Mouse (Mus musculus): Measurements from ENCODE around the gene Cpne2. TPM values are rescaled to one million over a fixed set of nuclear protein-coding genes. Genes with fewer than 3 reads are reported as not detected.

Gene Cpne2
- total RNA-seq (2021): 10 to 100 TPM; 40.0 to 42.4 TPM

GRCm38 (mm10) chr8:94532873-94533671, at the start of gene Cpne2:
Gene Cpne2 (plus strand): TSS chr8:94532990.
- peak; percentile 42 for DNase-seq (ENCODE audit: extremely low spot score in 1 of 2, low spot score in 1 of 2)

- DNase-seq (ENCODE audit: extremely low spot score in 1 of 2, low spot score in 1 of 2): no peak
Measured at GRCm38 (mm10) chr8:94485288-94485687, 47.5 kb upstream of the Cpne2 start.

GRCm38 (mm10) chr8:94485882-94486281, 46.9 kb upstream of the Cpne2 start:
- peak in 1 of 2 experiments; percentile 61 for DNase-seq (ENCODE audit: extremely low spot score in 1 of 2, low spot score in 1 of 2)

GRCm38 (mm10) chr8:94488016-94488415, 44.8 kb upstream of the Cpne2 start:
- DNase-seq (ENCODE audit: extremely low spot score in 1 of 2, low spot score in 1 of 2): no peak

- no peak for DNase-seq (ENCODE audit: extremely low spot score in 1 of 2, low spot score in 1 of 2)
Measured at GRCm38 (mm10) chr8:94489809-94490483, 42.8 kb upstream of the Cpne2 start.

GRCm38 (mm10) chr8:94492021-94492681, 40.6 kb upstream of the Cpne2 start:
- peak; percentile 68 to 77 for DNase-seq (ENCODE audit: extremely low spot score in 1 of 2, low spot score in 1 of 2)

GRCm38 (mm10) chr8:94493240-94493639, 39.5 kb upstream of the Cpne2 start:
- DNase-seq (ENCODE audit: extremely low spot score in 1 of 2, low spot score in 1 of 2): no peak

- no peak for DNase-seq (ENCODE audit: extremely low spot score in 1 of 2, low spot score in 1 of 2)
Measured at GRCm38 (mm10) chr8:94515430-94516208, 17.2 kb upstream of the Cpne2 start.

GRCm38 (mm10) chr8:94516209-94516593, 16.6 kb upstream of the Cpne2 start:
- DNase-seq (ENCODE audit: extremely low spot score in 1 of 2, low spot score in 1 of 2): no peak

- no peak for DNase-seq (ENCODE audit: extremely low spot score in 1 of 2, low spot score in 1 of 2)
Measured at GRCm38 (mm10) chr8:94516766-94517165, 16.0 kb upstream of the Cpne2 start.

- DNase-seq (ENCODE audit: extremely low spot score in 1 of 2, low spot score in 1 of 2): no peak
Measured at GRCm38 (mm10) chr8:94518331-94518730, 14.5 kb upstream of the Cpne2 start.

- DNase-seq (ENCODE audit: extremely low spot score in 1 of 2, low spot score in 1 of 2): no peak
Measured at GRCm38 (mm10) chr8:94519021-94519420, 13.8 kb upstream of the Cpne2 start.

- no peak for DNase-seq (ENCODE audit: extremely low spot score in 1 of 2, low spot score in 1 of 2)
Measured at GRCm38 (mm10) chr8:94521481-94521880, 11.3 kb upstream of the Cpne2 start.

GRCm38 (mm10) chr8:94522482-94522881, 10.3 kb upstream of the Cpne2 start:
- no peak for DNase-seq (ENCODE audit: extremely low spot score in 1 of 2, low spot score in 1 of 2)

GRCm38 (mm10) chr8:94524554-94524953, 8.2 kb upstream of the Cpne2 start:
- no peak for DNase-seq (ENCODE audit: extremely low spot score in 1 of 2, low spot score in 1 of 2)

GRCm38 (mm10) chr8:94527178-94527577, 5.6 kb upstream of the Cpne2 start:
- no peak for DNase-seq (ENCODE audit: extremely low spot score in 1 of 2, low spot score in 1 of 2)

- DNase-seq (ENCODE audit: extremely low spot score in 1 of 2, low spot score in 1 of 2): peak; percentile 37 to 42
Measured at GRCm38 (mm10) chr8:94528245-94528644, 4.5 kb upstream of the Cpne2 start.

GRCm38 (mm10) chr8:94529875-94530274, 2.9 kb upstream of the Cpne2 start:
- DNase-seq (ENCODE audit: extremely low spot score in 1 of 2, low spot score in 1 of 2): no peak

- DNase-seq (ENCODE audit: extremely low spot score in 1 of 2, low spot score in 1 of 2): no peak
Measured at GRCm38 (mm10) chr8:94530643-94531042, 2.1 kb upstream of the Cpne2 start.

GRCm38 (mm10) chr8:94532000-94532399, 790 bp upstream of the Cpne2 start:
- no peak for DNase-seq (ENCODE audit: extremely low spot score in 1 of 2, low spot score in 1 of 2)

- no peak for DNase-seq (ENCODE audit: extremely low spot score in 1 of 2, low spot score in 1 of 2)
Measured at GRCm38 (mm10) chr8:94532525-94532872, 291 bp upstream of the Cpne2 start.
